Mouse (Mus musculus): Measurements from ENCODE around the gene Filip1l.

GRCm38 (mm10) chr16:57434640-57435039, 81.7 kb downstream of the Filip1l start:
- TF ChIP-seq POLR2A (IDR thresholded peaks at IDR 0.05; ENCODE audit: low read depth, low read length) (no peak), CTCF (IDR thresholded peaks at IDR 0.05; ENCODE audit: borderline replicate concordance, insufficient read depth, low read length) (no peak)
